Mouse (Mus musculus) bone marrow, adult 2 months (tissue): Measurements from ENCODE around the gene Gpr146.

Experiments used
- CTCF ChIP-seq: fragments of 200-500 bp; IDR thresholded peaks from 2 replicates; pipeline ENCODE4 v1.5.1; 2011; ENCODE audit warnings: low read length, control low read depth; ENCODE audit not compliant: control insufficient read depth, insufficient read depth
- POLR2A ChIP-seq: fragments of 200-500 bp; IDR thresholded peaks from 2 replicates; pipeline ENCODE4 v1.6.1; 2011; ENCODE audit warnings: low read depth, mild to moderate bottlenecking, control low read depth, low read length, borderline replicate concordance; ENCODE audit not compliant: control insufficient read depth

- TF ChIP-seq CTCF (peak; percentile 28; the same call in 1 of the 2 replicates), POLR2A (no peak)
These were observed 24.0 kb upstream of the Gpr146 start for GRCm38 (mm10) chr5:139353496-139353895.
